Mouse (Mus musculus) macrophage (primary cell): ENCODE measurements around the gene Clcnkb. TPM values are rescaled to one million over a fixed set of nuclear protein-coding genes. Genes with fewer than 3 reads are reported as not detected.

Experiments
- H3K27ac ChIP-seq: fragments of 350-480 bp; formaldehyde crosslinking; 2 replicates; pipeline ENCODE4 v1.9.0; 2021
- H3K36me3 ChIP-seq: fragments of 350-480 bp; formaldehyde crosslinking; 2 replicates; pipeline ENCODE4 v1.9.0; 2021; ENCODE audit errors: inconsistent target
- H3K4me3 ChIP-seq: fragments of 350-480 bp; formaldehyde crosslinking; 2 replicates; pipeline ENCODE4 v1.9.0; 2021; ENCODE audit errors: inconsistent target
- H3K79me2 ChIP-seq: fragments of 350-480 bp; formaldehyde crosslinking; 2 replicates; pipeline ENCODE4 v1.9.0; 2021; ENCODE audit errors: inconsistent target
- WGBS: methylation state at CpG from one replicate; pipeline ENCODE4 v1.1.7; 2026; ENCODE audit warnings: inconsistent platforms; ENCODE audit not compliant: missing documents; 5-methylcytosine and 5-hydroxymethylcytosine counted together
- polyA plus RNA-seq: library from polyadenylated mRNA; stranded (reverse); fragments of 250-400 nt; gene quantifications from 3 replicates; pipeline ENCODE4 v1.2.4, GENCODE M21; 2018; ENCODE audit warnings: inconsistent platforms

Clcnkb gene
- polyA plus RNA-seq, 1 experiment from 2014 or later, result not detected

- Histone ChIP-seq H3K4me3 (peak overlapping the region; percentile 40), H3K27ac (peak overlapping the region; percentile 69), H3K36me3 (no peaks in the 10 kb centered on the region), H3K79me2 (no peaks in the 10 kb centered on the region)
- 5% methylated on average over 30 of the region's 36 CpGs for WGBS
Observed at GRCm38 (mm10) chr4:141425484-141426479, 10.0 kb upstream of the Clcnkb start.

- no peaks in the 10 kb centered on the region for H3K36me3 ChIP-seq
- WGBS, result 96% methylated on average over 13 of the region's 13 CpGs
- no peaks in the 10 kb centered on the region for H3K79me2 ChIP-seq
- H3K27ac ChIP-seq, result 0 out of 2 replicates have a peak overlapping the region, but pooled peaks have one; percentile 1
- no peak overlapping the region for H3K4me3 ChIP-seq
Observed at GRCm38 (mm10) chr4:141423691-141424431, 8.0 kb upstream of the Clcnkb start.

DNA sequence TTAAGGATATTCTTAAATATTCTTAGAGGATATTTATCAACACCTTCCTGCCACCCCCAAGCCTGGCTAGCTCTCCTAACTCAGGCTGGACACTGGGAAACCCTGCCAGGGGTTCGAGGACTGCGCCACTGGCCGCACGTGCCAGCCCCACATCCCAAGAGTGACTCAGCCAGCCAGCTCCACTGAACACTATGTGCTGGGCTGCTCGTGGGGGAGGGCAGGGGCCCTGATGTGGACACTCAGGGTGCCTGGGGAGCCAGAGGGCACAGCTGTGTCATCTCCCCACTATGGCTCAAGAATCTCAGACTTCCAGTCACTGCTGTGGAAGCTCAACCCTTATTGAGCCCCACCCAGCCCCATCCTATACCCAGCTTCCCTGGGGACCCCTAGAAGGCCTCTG is 7.5 kb upstream of the Clcnkb start:
- Histone ChIP-seq H3K27ac (no peak overlapping the region), H3K79me2 (no peaks in the 10 kb centered on the region), H3K36me3 (no peaks in the 10 kb centered on the region), H3K4me3 (no peak overlapping the region)
- 84% methylated on average over 5 of the region's 5 CpGs for WGBS

- Histone ChIP-seq H3K4me3 (no peak overlapping the region), H3K36me3 (no peaks in the 10 kb centered on the region), H3K79me2 (no peaks in the 10 kb centered on the region), H3K27ac (no peak overlapping the region)
- WGBS, result 96% methylated on average over 5 of the region's 5 CpGs
Observed at GRCm38 (mm10) chr4:141422841-141423240, 7.0 kb upstream of the Clcnkb start.

- Histone ChIP-seq H3K27ac (no peak overlapping the region), H3K4me3 (no peak overlapping the region), H3K36me3 (no peaks in the 10 kb centered on the region), H3K79me2 (no peaks in the 10 kb centered on the region)
- WGBS, result 89% methylated on average over 14 of the region's 14 CpGs
Observed at GRCm38 (mm10) chr4:141421423-141421822, 5.6 kb upstream of the Clcnkb start.

DNA sequence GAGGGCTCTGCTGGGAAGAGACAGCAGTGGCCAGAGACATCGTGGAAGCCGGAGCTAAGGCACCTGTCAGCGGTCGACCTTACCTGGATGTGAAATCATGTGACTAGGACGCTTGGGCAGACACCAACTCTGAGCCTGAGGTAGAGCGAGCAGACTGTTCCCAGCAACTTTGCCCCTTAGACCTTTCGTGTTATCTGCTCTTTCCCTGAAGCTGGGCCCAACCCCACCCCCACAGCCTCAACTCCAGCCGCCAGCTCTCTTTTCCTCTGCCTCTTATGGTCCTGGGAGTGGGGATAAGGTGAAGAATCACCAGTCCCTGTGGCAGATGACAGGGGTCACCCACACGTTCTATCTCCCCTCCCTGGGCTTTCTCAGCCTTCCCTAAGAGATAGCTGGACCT is 5.1 kb upstream of the Clcnkb start:
- no peaks in the 10 kb centered on the region for H3K36me3 ChIP-seq
- H3K27ac ChIP-seq, result no peak overlapping the region
- WGBS, result 90% methylated on average over 9 of the region's 9 CpGs
- H3K4me3 ChIP-seq, result no peak overlapping the region
- H3K79me2 ChIP-seq, result no peaks in the 10 kb centered on the region

GRCm38 (mm10) chr4:141420192-141420829 is 4.5 kb upstream of the Clcnkb start, which contains the start of gene Hspb7:
Hspb7 (plus strand) TSS chr4:141420779.
- no peaks in the 10 kb centered on the region for H3K36me3 ChIP-seq
- WGBS, result 79% methylated on average over 9 of the region's 9 CpGs
- H3K79me2 ChIP-seq, result no peaks in the 10 kb centered on the region
- no peak within 1 kb of the TSS for H3K4me3 ChIP-seq
- peak within 1 kb of the TSS; percentile 44 for H3K27ac ChIP-seq

GRCm38 (mm10) chr4:141419398-141420191 is 3.8 kb upstream of the Clcnkb start:
- 18% methylated on average over 27 of the region's 27 CpGs for WGBS
- H3K79me2 ChIP-seq, result no peaks in the 10 kb centered on the region
- no peak overlapping the region for H3K4me3 ChIP-seq
- H3K27ac ChIP-seq, result peak overlapping the region; percentile 44
- H3K36me3 ChIP-seq, result no peaks in the 10 kb centered on the region

DNA sequence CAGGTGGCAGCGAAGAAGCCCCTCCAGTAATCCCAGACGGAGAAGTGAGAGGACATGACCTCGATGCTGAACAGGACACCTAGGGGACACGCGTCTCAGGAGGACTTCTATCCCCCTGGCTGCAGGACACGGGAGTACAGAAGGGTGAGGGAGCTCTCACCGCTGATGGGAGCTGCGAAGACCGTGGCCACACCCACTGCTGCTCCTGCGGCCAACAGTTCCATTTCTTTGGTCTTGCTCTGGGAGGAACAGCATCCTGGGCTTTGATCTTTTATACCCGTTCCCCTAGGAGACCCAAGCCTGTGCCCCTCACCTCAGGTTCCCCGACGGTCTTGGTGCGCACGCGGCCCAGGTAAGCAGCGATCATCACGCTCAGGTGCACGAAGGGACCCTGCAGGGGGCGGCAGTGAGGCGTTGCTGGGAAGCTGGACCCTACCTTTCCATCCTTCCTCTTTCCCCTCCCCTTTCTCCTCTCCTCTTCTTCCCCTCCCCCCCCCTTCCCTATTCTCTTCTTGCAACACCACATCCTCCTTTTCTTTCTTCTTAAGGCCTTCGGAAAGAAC is 4.3 kb downstream of the Clcnkb start:
- no peaks in the 10 kb centered on the region for H3K36me3 ChIP-seq
- no peak overlapping the region for H3K27ac ChIP-seq
- no peak overlapping the region for H3K4me3 ChIP-seq
- H3K79me2 ChIP-seq, result no peaks in the 10 kb centered on the region
- 37% methylated on average over 21 of the region's 22 CpGs for WGBS

- no peak overlapping the region for H3K27ac ChIP-seq
- H3K79me2 ChIP-seq, result no peaks in the 10 kb centered on the region
- WGBS, result 84% methylated on average over 3 of the region's 3 CpGs
- H3K4me3 ChIP-seq, result no peak overlapping the region
- H3K36me3 ChIP-seq, result no peaks in the 10 kb centered on the region
Observed at GRCm38 (mm10) chr4:141408577-141408976, 7.2 kb downstream of the Clcnkb start.

DNA sequence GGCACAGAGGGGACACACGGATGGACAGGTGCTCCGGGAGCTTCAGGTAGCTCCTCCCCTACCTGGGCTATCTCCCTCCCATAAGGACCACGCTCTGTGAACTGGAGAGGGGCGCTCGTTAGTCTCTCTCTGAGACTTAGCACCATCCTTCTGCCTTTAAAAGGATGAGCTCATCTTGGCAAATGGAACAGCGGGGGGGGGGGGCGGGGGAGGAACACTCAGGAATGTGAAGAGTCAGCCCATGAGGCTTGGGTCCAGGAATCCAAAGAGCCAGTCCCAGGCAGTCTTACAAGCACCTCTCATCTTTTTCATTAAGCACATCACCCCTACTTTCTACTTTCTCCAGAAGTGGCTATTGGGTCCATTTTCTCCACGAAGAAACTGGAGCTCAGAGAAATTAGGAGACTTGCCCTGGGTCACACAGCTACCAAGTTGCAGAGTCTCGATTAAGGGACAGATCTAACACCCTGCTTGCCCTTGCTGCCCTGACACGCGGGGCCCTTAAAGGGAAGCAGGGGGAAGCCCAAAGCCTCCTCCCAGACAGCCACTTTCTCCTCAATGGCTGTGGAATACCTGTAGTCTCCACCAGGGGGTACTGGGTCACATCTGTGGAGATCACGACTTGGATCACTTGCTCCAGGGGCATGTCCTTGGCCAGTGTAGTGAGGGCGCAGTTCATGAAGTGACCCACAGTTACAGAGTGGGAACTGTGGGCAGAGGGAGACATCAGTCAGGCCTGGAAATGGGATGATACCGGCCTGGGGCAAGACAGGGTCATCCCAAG is 9.1 kb downstream of the Clcnkb start:
- Histone ChIP-seq H3K36me3 (no peaks in the 10 kb centered on the region), H3K4me3 (no peak overlapping the region), H3K27ac (no peak overlapping the region), H3K79me2 (no peaks in the 10 kb centered on the region)
- 56% methylated on average over 14 of the region's 14 CpGs for WGBS

- Histone ChIP-seq H3K79me2 (no peaks in the 10 kb centered on the region), H3K4me3 (no peak overlapping the region), H3K36me3 (no peaks in the 10 kb centered on the region), H3K27ac (no peak overlapping the region)
- WGBS, result 88% methylated on average over 3 of the region's 3 CpGs
Observed at GRCm38 (mm10) chr4:141405314-141405622, 10.5 kb downstream of the Clcnkb start.
